Mouse (Mus musculus): ENCODE data around the gene Slc1a1. TPM values are rescaled to one million over a fixed set of nuclear protein-coding genes. Genes with fewer than 3 reads are reported as not detected.

Slc1a1 gene
- polyA plus RNA-seq, 1 experiment from 2014 or later = 4.7 TPM

DNA sequence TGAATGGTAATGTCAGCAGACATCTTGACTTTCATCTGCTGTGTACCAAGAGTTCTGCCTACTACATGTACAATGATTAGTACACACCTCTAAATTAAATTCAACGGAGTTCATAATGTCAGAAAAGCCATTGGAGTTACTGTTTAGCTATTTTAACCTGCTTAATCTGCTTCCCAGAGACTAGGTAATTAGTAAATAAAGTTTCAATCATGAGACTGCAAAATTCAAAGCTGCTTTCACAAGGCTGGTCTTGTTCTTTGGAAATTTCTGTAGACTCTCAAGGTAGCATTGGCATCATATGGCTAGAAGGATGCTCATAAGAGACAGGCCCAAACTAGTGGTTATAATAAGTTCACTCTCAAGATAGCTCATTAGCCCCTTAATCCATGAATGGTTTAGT is 20.0 kb downstream of the Slc1a1 start:
- H3K9me3 ChIP-seq (replicated peaks) = no peaks in the 10 kb centered on the region
- no peaks in the 10 kb centered on the region for H3K4me1 ChIP-seq (replicated peaks)
- no peaks in the 10 kb centered on the region for H3K27me3 ChIP-seq
- ATAC-seq (replicated peaks; ENCODE audit: insufficient number of reproducible peaks, insufficient read depth, low FRiP score, low read depth) = no peak
- H3K9ac ChIP-seq = no peak overlapping the region
- H3K4me3 ChIP-seq = no peak overlapping the region
- H3K4me2 ChIP-seq = no peak overlapping the region
- no peak overlapping the region for H3K27ac ChIP-seq
- 71% methylated on average over 1 of the region's 1 CpGs for WGBS
- no peaks in the 10 kb centered on the region for H3K36me3 ChIP-seq

DNA sequence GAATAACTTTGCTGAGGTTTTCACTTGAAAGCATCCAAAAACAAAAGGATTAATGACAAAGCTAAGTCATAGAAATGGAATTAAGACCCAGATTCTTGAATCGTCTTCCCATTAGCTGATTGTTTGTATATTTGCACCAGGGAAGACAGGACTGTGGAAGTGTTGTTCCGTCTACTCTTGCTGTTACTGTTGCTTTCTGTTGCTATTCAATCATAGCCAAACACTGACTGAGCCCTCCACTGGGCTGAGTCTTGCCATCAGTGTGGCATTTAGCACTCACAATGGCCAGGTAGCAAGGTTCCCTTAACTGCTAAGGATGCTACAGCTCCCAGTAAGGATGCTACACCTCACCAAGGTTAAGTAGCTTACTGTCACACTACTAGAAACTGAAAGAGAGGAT is 25.4 kb downstream of the Slc1a1 start:
- no peak for ATAC-seq (replicated peaks; ENCODE audit: insufficient number of reproducible peaks, insufficient read depth, low FRiP score, low read depth)
- H3K4me1 ChIP-seq (replicated peaks) = no peaks in the 10 kb centered on the region
- no peaks in the 10 kb centered on the region for H3K9me3 ChIP-seq (replicated peaks)
- WGBS = 78% methylated on average over 2 of the region's 2 CpGs
- H3K4me3 ChIP-seq = no peak overlapping the region
- H3K36me3 ChIP-seq = no peaks in the 10 kb centered on the region
- H3K4me2 ChIP-seq = no peak overlapping the region
- no peak overlapping the region for H3K27ac ChIP-seq
- no peak overlapping the region for H3K9ac ChIP-seq
- H3K27me3 ChIP-seq = no peaks in the 10 kb centered on the region

DNA sequence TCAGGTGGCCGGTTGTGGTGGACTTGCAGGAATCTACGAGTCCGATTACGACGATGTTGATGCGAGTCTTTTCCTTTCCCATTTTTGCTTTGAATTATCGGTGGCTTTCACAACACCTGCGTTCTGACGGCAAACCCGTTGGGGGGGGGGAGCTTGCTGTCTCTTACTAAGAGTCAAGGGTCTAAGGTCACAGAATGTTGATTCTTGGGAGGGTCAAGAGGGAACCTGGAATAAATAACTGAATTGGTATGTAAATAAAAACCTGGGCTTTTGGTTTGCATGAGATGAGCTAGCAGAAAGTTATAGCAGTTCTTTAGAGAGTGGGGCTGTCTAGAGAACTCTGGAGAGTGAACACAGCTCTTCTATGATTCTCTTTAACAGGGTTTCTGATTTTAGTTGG is 28.8 kb downstream of the Slc1a1 start:
- H3K27ac ChIP-seq = no peak overlapping the region
- no peak overlapping the region for H3K4me2 ChIP-seq
- no peaks in the 10 kb centered on the region for H3K9me3 ChIP-seq (replicated peaks)
- no peak overlapping the region for H3K9ac ChIP-seq
- 90% methylated on average over 10 of the region's 10 CpGs for WGBS
- ATAC-seq (replicated peaks; ENCODE audit: insufficient number of reproducible peaks, insufficient read depth, low FRiP score, low read depth) = no peak
- H3K27me3 ChIP-seq = no peaks in the 10 kb centered on the region
- no peaks in the 10 kb centered on the region for H3K4me1 ChIP-seq (replicated peaks)
- H3K4me3 ChIP-seq = no peak overlapping the region
- H3K36me3 ChIP-seq = no peaks in the 10 kb centered on the region

DNA sequence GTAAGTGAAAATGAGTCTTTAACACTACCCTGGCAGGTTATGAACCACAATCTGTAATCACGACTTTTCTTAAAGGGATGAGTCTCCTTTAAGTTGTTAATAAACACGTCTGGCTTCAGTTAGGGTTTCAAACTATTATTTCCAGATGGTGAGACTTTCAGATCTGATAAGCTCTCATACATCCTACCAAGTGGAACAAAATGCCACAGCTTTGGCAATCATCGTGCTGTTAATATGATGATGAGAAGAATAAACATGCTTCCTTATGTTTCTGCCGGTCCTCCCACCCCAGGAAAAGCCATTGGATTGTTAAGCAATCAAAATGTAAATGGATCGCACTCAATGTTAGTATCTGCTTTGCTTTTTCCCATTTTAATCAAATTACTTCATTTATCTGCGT is 30.1 kb downstream of the Slc1a1 start:
- no peak for ATAC-seq (replicated peaks; ENCODE audit: insufficient number of reproducible peaks, insufficient read depth, low FRiP score, low read depth)
- Histone ChIP-seq H3K27me3 (no peaks in the 10 kb centered on the region), H3K36me3 (no peaks in the 10 kb centered on the region), H3K4me1 (replicated peaks) (no peaks in the 10 kb centered on the region), H3K4me3 (no peak overlapping the region), H3K9me3 (replicated peaks) (no peaks in the 10 kb centered on the region), H3K27ac (no peak overlapping the region), H3K4me2 (no peak overlapping the region), H3K9ac (no peak overlapping the region)
- WGBS = 74% methylated on average over 6 of the region's 6 CpGs

DNA sequence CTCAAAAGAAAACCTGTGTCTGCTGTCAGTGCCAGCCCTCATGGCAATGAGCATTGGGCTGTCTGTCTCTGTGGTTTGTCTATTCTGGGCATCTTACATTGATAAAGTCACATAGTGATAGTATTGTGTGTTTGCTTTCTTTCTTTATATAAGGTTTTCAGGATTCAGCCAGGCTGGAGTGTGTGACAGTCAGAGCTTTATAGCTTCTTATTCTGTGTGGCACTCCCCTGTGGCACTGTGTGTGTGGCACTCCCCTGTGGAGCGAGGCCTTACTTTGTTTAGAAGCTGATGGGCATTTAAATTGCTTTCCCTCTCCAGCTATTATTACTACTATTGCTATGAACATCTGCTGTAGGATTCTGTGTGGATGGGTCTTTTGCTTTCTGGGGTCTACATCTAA is 30.7 kb downstream of the Slc1a1 start:
- 90% methylated on average over 1 of the region's 1 CpGs for WGBS
- H3K9ac ChIP-seq = no peak overlapping the region
- H3K4me3 ChIP-seq = no peak overlapping the region
- no peak for ATAC-seq (replicated peaks; ENCODE audit: insufficient number of reproducible peaks, insufficient read depth, low FRiP score, low read depth)
- H3K27ac ChIP-seq = no peak overlapping the region
- H3K27me3 ChIP-seq = no peaks in the 10 kb centered on the region
- H3K4me2 ChIP-seq = no peak overlapping the region
- H3K9me3 ChIP-seq (replicated peaks) = no peaks in the 10 kb centered on the region
- H3K36me3 ChIP-seq = no peaks in the 10 kb centered on the region
- no peaks in the 10 kb centered on the region for H3K4me1 ChIP-seq (replicated peaks)

DNA sequence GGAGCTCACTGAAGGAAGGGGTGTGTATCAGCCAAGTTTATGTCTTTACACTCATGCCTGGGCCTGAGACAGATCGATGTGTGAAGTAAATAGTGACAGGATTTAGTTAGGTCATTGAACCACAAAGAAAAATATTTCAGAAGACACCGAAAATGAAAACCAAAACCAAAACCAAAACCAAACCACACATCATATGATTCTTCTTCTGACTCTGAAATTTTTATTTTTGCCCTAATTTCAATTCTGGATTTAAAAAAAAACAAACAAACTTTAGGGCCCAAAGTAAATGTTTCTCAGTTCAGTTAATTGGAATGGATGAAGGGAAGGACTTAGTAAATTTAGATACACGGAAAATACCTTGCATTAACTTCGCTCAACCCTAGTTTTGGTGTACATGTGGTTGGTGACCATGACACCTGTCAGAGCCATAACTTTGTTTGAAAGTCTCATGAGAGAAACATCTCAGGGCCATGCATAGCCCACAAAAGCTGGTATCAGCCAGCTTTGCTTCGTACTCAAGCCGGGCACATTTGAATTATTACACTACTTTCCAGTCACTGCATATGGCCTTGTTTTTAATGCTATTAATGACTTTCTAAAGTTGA is 34.5 kb downstream of the Slc1a1 start:
- H3K4me3 ChIP-seq = no peak overlapping the region
- no peak overlapping the region for H3K27ac ChIP-seq
- H3K9ac ChIP-seq = no peak overlapping the region
- H3K4me2 ChIP-seq = no peak overlapping the region
- no peaks in the 10 kb centered on the region for H3K36me3 ChIP-seq
- no peak for ATAC-seq (replicated peaks; ENCODE audit: insufficient number of reproducible peaks, insufficient read depth, low FRiP score, low read depth)
- H3K9me3 ChIP-seq (replicated peaks) = no peaks in the 10 kb centered on the region
- 84% methylated on average over 6 of the region's 6 CpGs for WGBS
- no peaks in the 10 kb centered on the region for H3K4me1 ChIP-seq (replicated peaks)
- no peaks in the 10 kb centered on the region for H3K27me3 ChIP-seq

DNA sequence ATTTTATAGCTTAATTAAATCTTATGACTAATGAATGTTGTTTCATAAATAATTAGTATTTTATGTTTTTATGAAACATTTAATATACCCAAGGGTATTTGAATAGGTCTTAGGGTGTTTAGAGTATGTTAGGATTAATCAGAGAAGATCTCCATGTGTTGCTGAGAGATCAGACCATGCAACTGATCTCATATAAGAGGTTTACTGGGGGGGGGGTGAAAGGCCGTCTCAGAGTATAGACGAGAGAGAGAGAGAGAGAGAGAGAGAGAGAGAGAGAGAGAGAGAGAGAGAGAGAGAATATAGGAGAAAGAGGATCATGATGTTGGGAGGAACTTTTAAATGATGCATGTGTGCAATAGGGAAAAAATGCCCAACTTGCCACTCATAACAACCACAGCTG is 35.5 kb downstream of the Slc1a1 start:
- H3K9me3 ChIP-seq (replicated peaks) = no peaks in the 10 kb centered on the region
- no peak overlapping the region for H3K4me2 ChIP-seq
- no peaks in the 10 kb centered on the region for H3K4me1 ChIP-seq (replicated peaks)
- no peaks in the 10 kb centered on the region for H3K36me3 ChIP-seq
- ATAC-seq (replicated peaks; ENCODE audit: insufficient number of reproducible peaks, insufficient read depth, low FRiP score, low read depth) = no peak
- H3K27ac ChIP-seq = no peak overlapping the region
- H3K4me3 ChIP-seq = no peak overlapping the region
- 60% methylated on average over 2 of the region's 2 CpGs for WGBS
- H3K27me3 ChIP-seq = no peaks in the 10 kb centered on the region
- no peak overlapping the region for H3K9ac ChIP-seq

DNA sequence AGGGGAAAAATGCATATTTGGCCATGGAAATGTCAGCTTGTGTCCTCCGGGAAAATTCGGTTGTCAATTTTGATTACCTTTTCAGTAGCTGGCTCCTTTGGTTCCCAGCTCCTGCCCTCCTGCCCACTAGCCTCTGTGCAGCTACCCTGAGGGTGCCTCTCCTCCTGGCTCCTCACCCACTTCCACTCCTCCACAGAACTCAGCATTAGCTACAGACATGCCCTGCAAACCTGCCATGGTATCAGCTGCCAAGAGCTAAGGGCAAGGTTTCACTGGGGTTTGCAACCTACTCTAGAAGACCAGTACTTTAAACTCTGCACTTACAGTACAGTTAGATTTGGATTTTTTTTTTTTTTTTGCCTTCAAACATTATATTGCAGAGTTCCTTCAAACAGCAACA is 44.6 kb downstream of the Slc1a1 start:
- WGBS = 92% methylated on average over 2 of the region's 2 CpGs
- H3K4me3 ChIP-seq = no peak overlapping the region

DNA sequence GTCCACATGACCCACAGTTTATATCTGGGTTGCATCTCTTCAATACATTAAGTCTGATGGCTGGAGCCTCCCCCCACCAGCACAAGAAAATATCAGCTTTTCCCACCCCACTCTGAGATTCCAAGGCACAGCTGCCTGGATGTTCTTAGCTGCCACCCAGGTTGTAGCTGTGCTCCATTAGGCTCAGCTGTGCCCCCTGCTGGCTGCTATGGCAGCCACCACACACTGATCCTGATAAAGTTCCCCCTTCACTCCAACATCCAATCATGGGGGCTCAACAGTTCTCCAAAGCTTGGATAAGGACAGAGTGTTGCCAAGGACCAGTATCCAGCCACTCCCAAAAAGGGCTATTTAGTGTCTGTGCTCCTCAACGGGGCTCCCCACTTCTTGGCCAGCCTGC is 48.3 kb downstream of the Slc1a1 start:
- no peak overlapping the region for H3K9ac ChIP-seq
- H3K4me3 ChIP-seq = no peak overlapping the region
- no peak overlapping the region for H3K4me2 ChIP-seq
- H3K36me3 ChIP-seq = no peaks in the 10 kb centered on the region
- no peaks in the 10 kb centered on the region for H3K9me3 ChIP-seq (replicated peaks)
- no peak for ATAC-seq (replicated peaks; ENCODE audit: insufficient number of reproducible peaks, insufficient read depth, low FRiP score, low read depth)
- no peak overlapping the region for H3K27ac ChIP-seq
- 64% methylated on average over 1 of the region's 1 CpGs for WGBS
- no peaks in the 10 kb centered on the region for H3K27me3 ChIP-seq
- H3K4me1 ChIP-seq (replicated peaks) = 0 out of 2 replicates have a peak, but pooled peaks cover 5% of the 10 kb centered on the region

More for the DNA sequence above, 44.6 kb downstream of the Slc1a1 start:
- no peak overlapping the region for H3K9ac ChIP-seq
- no peak for ATAC-seq (replicated peaks; ENCODE audit: insufficient number of reproducible peaks, insufficient read depth, low FRiP score, low read depth)
- no peaks in the 10 kb centered on the region for H3K9me3 ChIP-seq (replicated peaks)
- H3K36me3 ChIP-seq = no peaks in the 10 kb centered on the region
- no peak overlapping the region for H3K4me2 ChIP-seq
- 0 out of 2 replicates have a peak, but pooled peaks cover 5% of the 10 kb centered on the region for H3K4me1 ChIP-seq (replicated peaks)
- H3K27ac ChIP-seq = no peak overlapping the region
- no peaks in the 10 kb centered on the region for H3K27me3 ChIP-seq

DNA sequence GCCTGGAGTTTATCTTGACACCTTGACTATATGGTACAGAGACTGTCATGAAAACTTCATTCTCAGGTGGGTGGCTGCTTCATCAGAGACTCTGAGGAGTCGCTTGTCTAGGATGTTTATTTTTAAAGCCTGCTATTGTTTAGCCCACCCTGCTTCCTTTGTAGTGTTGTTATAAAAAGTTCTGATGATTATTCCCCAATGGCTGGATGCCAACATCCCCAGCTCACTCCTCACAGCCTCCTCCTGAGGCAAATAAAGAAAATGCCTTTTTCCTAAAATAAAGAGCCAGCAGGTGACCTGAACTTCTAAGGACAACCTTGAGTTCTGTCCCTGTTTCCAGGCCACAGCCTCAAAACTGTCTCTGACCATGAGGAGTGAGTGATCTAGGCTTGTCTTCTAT is 53.6 kb downstream of the Slc1a1 start:
- peaks cover 14% of the 10 kb centered on the region for H3K4me1 ChIP-seq (replicated peaks)
- WGBS = 20% methylated on average over 1 of the region's 1 CpGs
- no peak for ATAC-seq (replicated peaks; ENCODE audit: insufficient number of reproducible peaks, insufficient read depth, low FRiP score, low read depth)
- no peak overlapping the region for H3K4me2 ChIP-seq
- no peak overlapping the region for H3K9ac ChIP-seq
- H3K27me3 ChIP-seq = no peaks in the 10 kb centered on the region
- H3K4me3 ChIP-seq = no peak overlapping the region
- no peaks in the 10 kb centered on the region for H3K36me3 ChIP-seq
- no peaks in the 10 kb centered on the region for H3K9me3 ChIP-seq (replicated peaks)
- H3K27ac ChIP-seq = no peak overlapping the region

DNA sequence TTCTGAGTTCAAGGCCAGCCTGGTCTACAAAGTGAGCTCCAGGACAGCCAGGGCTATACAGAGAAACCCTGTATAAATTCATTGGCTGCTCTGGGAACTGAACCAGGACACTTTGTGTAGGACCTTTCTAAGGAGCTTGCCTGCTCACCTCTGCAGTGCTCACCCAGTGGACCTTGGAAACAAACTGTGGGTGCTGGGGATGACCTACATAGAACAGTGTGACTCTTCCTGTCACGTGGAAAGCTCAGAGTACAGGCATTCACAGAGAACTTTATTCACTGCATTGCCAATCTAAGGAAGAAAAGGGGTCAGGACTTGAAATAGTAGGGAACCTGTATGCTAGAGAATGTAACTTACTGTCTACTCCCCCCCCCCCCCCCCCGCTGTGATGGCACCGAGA is 54.4 kb downstream of the Slc1a1 start:
- 62% methylated on average over 3 of the region's 3 CpGs for WGBS

DNA sequence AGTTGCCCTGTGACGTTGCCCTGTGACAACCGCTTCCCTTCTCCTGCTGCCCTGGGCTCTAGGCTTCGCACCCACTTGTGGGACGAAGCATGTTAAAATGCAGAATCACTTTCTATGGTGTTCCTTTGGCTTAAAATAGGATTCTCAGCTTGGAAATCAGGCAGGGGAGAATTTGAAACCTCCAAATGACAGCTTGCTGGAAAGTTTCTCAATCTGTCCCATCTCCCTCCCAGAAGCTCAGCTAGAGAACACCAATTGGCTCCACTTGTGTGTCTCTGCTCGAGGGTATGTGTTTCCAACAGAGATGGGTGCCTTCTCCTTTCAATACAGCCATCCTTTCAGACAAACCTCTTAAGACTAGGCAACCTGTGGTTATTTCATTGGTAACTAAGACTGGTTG is 56.4 kb downstream of the Slc1a1 start:
- WGBS = 43% methylated on average over 5 of the region's 5 CpGs
- H3K4me1 ChIP-seq (replicated peaks) = peaks cover 11% of the 10 kb centered on the region
- no peak for ATAC-seq (replicated peaks; ENCODE audit: insufficient number of reproducible peaks, insufficient read depth, low FRiP score, low read depth)
- H3K27ac ChIP-seq = no peak overlapping the region
- no peak overlapping the region for H3K9ac ChIP-seq
- no peak overlapping the region for H3K4me2 ChIP-seq
- no peaks in the 10 kb centered on the region for H3K9me3 ChIP-seq (replicated peaks)
- no peaks in the 10 kb centered on the region for H3K36me3 ChIP-seq
- no peak overlapping the region for H3K4me3 ChIP-seq
- no peaks in the 10 kb centered on the region for H3K27me3 ChIP-seq

More for the DNA sequence above, 54.4 kb downstream of the Slc1a1 start:
- no peak overlapping the region for H3K9ac ChIP-seq
- H3K9me3 ChIP-seq (replicated peaks) = no peaks in the 10 kb centered on the region
- H3K4me1 ChIP-seq (replicated peaks) = peaks cover 11% of the 10 kb centered on the region
- H3K27ac ChIP-seq = no peak overlapping the region
- H3K4me3 ChIP-seq = no peak overlapping the region
- no peaks in the 10 kb centered on the region for H3K36me3 ChIP-seq
- no peak for ATAC-seq (replicated peaks; ENCODE audit: insufficient number of reproducible peaks, insufficient read depth, low FRiP score, low read depth)
- H3K4me2 ChIP-seq = no peak overlapping the region
- H3K27me3 ChIP-seq = no peaks in the 10 kb centered on the region

Data from heart, embryonic 15.5 days (tissue).